Mouse (Mus musculus): ENCODE measurements at regions not wholly inside any gene's neighbourhood (a gene's known extent, or its start where the extent isn't known, plus 50 kb on each side); places are given as distances from the start of the nearest gene placed in this dataset.

GRCm38 (mm10) chr13:90823877-90824276, 81.3 kb downstream of the Atp6ap1l start:
- no peak for DNase-seq (ENCODE audit: low spot score)

- no peak for DNase-seq (ENCODE audit: low spot score)
These were observed 83.3 kb downstream of the Atp6ap1l start for GRCm38 (mm10) chr13:90821898-90822297.

GRCm38 (mm10) chr13:90820453-90820852, 84.7 kb downstream of the Atp6ap1l start:
- DNase-seq (ENCODE audit: low spot score): no peak

DNA sequence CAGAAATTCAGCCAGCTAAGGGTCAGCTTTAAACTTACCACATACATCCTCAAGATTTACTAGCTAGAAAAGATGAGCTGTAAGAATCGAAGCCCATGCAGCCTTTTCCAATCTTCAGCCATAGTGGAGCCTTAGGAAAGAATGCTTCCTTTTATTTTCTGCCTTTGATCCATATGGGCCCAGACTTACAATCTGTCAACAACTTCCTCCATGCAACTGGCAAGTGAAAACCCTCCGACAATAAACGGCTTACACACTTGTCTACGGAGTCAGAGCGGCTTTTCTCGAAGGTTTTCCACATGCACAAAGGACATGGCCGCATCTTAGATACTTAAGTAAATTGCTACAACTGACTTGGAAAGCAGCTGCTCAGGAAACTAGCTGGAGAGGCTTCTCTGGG, 85.2 kb downstream of the Atp6ap1l start:
- no peak for DNase-seq (ENCODE audit: low spot score)

- no peak for DNase-seq (ENCODE audit: low spot score)
These were observed 90.8 kb downstream of the Atp6ap1l start for GRCm38 (mm10) chr13:90814174-90814865.

- no peak for DNase-seq (ENCODE audit: low spot score)
These were observed 95.1 kb downstream of the Atp6ap1l start for GRCm38 (mm10) chr13:90810011-90810410.

DNA sequence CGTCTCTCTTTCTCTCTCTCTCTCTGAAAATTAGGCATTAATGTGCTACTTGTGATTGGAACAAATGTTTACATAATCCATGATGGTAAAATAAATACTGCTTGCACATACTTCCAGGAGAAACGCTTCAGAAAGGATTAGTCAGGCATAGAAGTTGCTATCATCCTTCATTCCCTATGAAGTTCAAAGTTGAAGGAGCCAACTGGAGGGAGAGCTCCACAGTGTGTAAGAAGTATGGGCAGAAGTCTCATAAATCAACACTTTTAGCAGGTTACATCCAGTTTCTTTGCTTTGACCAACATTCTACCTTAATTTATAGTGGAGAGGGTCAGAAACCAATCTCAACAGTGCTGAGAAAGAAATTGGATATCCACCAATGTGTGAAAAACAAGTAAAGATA, 105.5 kb downstream of the Atp6ap1l start:
- no peak for DNase-seq (ENCODE audit: low spot score)

GRCm38 (mm10) chr13:90798791-90799542, 106.2 kb downstream of the Atp6ap1l start:
- DNase-seq (ENCODE audit: low spot score): no peak

DNA sequence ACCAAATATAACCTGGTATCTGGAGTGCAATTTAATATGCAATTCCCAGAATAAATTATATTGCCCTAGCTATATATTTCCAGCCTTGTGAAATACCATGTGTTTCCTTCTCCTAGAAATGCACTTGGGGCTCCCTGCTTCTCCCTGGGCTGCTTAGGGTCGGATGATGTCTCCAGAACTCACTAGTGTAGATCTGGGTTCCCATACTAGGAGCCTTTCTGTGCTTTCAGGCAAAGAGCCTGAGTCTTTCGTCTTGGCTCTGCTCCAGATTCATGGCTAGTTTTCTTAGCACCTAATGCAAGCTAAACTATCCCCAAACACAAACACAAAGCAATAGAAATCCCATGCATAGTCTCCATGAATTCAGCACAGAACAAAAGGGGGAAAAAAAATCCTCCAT, 106.8 kb downstream of the Atp6ap1l start:
- no peak for DNase-seq (ENCODE audit: low spot score)

- DNase-seq (ENCODE audit: low spot score): no peak
These were observed 107.9 kb downstream of the Atp6ap1l start for GRCm38 (mm10) chr13:90797209-90797608.

DNA sequence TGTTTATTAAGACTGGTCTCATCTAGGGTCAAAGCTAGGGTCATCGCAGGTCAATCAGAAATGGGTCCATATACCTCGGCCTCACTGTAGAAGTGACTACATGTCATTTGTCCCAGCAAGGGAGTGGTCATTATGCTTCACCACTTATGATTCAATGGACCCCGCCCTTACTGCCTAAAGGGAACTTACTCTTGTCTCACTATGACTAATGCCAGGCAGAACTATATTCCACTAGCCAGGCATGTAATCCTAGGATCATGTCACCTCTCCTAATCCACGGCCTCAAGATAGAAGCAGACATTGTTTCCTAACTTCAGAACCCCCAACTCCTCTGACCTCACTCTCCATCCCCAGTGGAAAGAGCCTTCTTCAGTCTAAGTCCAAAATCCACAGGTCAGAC, 108.3 kb downstream of the Atp6ap1l start:
- DNase-seq (ENCODE audit: low spot score): no peak

DNA sequence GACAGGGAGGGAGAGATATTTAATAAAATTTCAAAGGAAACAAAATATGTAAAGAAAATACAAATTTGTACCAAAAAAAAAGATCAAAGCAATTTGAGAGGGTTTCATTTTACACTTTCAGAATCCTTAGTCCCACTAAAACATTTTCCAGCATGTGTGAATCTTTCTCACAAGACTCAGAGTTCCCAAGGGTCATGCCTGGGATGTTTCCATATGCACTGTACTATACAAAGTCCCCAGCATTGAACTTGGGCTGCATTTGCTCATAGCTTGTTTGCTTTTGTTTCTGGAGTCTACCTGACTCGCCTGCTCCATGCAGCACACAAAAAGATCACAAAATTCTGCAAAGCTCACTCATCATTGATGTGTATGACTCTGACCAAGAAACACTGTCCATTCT, 122.7 kb downstream of the Atp6ap1l start:
- no peak for DNase-seq (ENCODE audit: low spot score)

DNA sequence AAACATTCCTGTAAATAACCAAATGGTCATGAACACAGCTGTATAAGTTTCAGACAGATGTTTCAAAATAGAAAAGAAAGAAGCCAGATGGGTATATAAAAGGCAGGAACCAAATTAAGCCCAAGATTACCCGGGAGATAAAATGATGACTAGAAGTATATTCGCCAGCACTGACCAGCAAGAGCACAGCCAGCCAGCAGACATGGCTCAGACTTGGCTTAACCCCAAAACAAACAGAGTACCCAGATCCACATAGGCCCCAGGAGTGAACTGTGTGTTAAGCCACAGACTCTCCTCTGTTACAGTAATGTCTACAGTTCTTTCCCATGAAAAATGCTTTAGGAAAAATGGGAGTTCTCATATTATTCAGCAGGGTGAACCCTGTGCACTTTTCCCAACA, 123.2 kb downstream of the Atp6ap1l start:
- DNase-seq (ENCODE audit: low spot score): no peak

- no peak for DNase-seq (ENCODE audit: low spot score)
These were observed 127.2 kb downstream of the Atp6ap1l start for GRCm38 (mm10) chr13:90777952-90778298.

DNA sequence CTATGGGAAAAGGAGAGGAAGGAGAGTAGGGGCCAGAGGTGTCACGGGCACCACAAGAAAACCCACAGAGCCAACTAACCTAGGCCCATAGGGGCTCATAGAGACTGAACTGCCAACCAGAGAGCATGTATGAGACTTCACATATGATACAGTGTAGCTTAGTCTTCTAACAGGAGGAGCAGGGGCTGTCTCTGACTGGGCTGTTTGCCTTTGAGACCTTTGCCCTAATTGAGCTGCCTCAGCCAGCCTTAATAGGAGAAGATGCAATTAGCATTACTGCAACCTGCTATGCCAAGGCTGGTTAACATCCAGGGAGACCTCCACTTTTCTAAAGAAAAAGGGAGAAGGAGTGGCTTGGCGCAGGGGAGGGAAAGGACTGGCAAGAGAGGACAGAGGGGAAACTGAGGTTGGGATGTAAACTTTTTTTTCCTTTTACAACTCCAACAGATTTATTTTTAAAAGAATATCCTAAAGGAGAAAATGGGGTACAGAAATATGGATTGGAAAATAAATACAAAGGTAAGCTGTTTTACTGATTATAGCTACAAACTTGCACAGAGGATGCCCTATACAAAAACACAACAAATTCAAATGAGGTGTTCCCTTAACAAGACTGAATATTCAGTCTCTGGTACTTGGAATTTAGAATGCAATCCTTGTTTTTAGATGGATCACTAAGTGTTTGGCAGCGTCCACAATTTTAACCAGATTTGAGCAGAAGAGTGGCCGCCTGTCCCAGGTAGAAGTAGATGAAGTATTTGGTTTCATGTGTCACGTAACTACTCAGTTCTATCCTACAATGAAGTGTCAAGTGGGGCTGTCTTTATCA, 127.8 kb downstream of the Atp6ap1l start:
- no peak for DNase-seq (ENCODE audit: low spot score)

DNA sequence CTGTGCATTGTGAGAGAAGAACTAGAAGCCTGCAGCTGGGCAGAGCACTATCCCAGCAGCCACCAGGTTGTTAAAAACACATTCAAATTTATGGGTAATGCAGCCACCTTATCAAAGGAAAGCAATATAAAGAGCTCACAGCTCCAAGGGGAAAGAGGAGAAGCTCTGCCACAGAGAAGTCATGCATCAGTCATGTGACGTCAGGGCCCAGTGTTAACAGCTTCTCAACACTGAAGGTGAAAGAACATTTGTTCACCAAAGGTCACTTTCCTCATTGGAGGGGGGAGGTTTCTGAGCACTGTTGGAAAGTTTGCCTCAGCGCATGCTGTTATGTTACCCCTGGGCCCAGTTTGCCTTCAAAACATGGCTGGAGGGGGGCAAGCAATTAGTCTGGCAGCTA, 143.0 kb downstream of the Atp6ap1l start:
- DNase-seq (ENCODE audit: low spot score): no peak

- DNase-seq (ENCODE audit: low spot score): no peak
These were observed 144.6 kb downstream of the Atp6ap1l start for GRCm38 (mm10) chr13:90760516-90761050.

DNA sequence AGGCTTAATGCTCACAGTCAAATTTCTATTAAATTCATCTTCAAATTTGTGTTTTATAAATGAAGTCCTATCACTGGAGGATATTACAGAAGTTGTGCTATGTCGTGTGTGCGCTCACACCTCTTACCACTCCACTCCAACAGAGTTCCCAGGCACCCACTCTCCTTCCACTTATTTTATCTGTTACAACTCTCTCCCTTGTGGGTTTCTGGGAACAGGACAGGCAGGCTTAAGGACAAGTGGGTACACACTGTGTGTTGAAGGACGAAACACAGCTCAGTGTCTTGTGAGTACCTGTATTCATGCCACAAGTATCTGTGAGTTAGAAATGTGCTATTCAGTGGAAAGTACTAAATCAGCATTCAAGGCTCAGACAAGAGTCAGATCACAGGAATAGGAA, 150.7 kb downstream of the Atp6ap1l start:
- DNase-seq (ENCODE audit: low spot score): no peak

GRCm38 (mm10) chr13:90749741-90750140, 155.4 kb downstream of the Atp6ap1l start:
- peak; percentile 12 for DNase-seq (ENCODE audit: low spot score)

- DNase-seq (ENCODE audit: low spot score): no peak
These were observed 160.1 kb downstream of the Atp6ap1l start for GRCm38 (mm10) chr13:90745063-90745462.

DNA sequence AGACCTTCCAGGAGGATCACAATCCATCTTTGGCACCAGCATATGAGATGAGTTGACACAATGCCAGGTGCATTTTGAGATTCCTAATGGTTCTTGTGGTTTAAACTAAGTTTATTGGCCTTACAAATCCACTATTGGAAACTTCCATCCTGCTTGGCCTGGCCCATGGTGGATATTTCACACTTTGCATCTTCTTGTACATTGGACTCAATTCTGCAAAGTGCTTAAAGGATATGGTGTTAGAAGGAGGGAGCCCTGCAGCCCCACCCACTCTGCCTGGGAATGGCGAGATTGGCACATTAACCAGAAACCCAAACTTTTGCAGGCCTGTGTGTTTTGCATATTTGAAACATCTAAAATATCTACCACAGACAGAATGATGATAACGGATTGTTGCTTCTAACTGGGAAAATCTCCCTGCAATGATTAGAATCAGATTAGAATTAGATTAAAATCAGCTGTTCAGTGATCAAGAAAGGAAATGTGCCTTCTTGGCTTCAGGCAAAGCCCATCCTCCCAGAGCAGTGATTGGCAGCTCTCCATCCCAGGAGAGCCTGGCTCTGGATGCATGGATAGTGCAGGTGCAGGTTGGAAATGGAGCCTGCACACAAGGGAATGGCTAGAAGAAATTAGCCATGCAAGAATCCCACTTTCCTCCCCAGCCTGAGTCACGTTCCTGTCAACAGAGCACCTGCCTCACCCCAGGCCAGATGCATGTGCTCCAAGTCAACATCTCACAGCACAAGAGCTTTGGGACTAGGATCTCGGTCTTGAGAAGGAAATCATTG, 162.3 kb downstream of the Atp6ap1l start:
- DNase-seq (ENCODE audit: low spot score): no peak

DNA sequence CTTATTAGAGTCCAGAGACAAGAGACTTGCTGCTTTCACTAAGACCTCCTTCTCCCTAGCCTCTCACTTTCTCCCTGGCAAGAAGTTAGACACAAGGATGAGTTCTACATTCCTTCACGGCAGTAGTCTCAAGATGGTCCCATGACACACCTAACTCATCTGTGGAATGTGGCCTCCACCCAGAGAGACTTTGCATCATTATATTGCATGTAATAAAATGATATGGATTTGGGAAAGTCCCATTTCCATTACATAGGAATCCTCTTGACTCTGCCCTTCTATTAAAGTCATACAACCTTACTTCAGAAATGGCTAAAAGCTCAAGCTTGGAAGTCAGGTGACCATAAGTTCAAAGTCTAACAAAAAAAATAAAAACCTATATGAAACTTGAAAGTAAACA, 165.4 kb downstream of the Atp6ap1l start:
- no peak for DNase-seq (ENCODE audit: low spot score)

All from lung, postnatal 25 days (tissue).